Mouse (Mus musculus): Measurements from ENCODE around the gene Vmn2r29.
"Not testable (repeated sequence)": the region's sequence is repeated elsewhere in the genome, so short reads cannot be mapped to it uniquely, and the experiment has no call there.

The Vmn2r29 gene

DNA sequence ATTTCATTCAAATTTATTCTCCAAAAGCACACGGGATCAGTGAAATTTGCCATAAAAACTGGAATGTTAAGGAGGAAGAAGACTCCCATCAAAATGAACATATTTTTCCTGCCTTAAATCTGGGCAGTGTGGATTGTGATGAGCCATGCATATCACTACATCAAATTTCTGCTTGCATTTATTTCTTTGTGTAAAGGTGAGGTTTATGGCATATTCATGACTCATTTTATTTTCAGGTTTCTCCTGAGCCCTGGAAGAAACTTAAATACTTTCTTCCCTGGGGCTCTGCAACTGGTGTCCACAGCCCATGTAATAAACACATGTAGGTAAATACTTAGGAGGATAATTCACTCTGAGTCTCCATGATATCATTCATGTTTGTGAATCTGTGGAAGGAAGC, at the start of gene Vmn2r29:
TSS of gene Vmn2r29 (minus strand) at position 101 of the 400 bp plus-strand sequence.
- not testable (repeated sequence) for DNase-seq (ENCODE audit: extremely low read depth, low read depth, low spot score)

- no peak for DNase-seq (ENCODE audit: extremely low read depth, low read depth, low spot score)
Measured at GRCm38 (mm10) chr7:7295595-7295994, 48.5 kb upstream of the Vmn2r29 start.

- no peak for DNase-seq (ENCODE audit: extremely low read depth, low read depth, low spot score)
Measured at GRCm38 (mm10) chr7:7281383-7281782, 34.3 kb upstream of the Vmn2r29 start.

DNA sequence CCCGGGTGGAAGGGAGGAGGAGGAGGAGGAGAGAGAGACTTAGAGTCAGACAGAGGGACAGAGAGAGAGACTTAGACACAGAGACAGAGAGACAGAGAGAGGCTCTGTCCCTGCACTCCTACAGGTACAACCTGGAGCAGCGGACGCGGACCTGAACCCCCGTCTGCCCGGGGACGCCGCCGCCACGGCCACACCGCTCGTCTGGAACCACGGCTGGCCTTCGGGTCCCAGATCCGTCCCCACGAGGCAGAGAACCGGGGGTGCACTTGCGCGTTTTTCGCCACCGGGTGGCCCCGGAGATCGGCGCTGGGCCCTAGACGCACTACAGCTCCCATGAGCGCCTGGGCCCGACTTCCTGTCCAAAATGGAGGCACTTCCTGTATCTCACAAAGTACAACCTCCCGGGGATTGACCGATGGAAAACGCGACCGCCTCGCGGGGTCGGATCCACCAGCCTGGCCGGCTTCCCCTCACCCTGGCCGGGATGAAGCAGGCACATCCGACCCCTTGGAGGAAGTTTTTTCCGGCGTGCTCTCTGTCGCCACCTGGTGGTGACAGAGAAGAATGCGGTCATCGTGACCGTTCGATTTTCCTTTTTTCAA, 30.9 kb upstream of the Vmn2r29 start, which contains the start of gene Gm45844:
TSS of gene Gm45844 (minus strand) at position 324 of the 602 bp plus-strand sequence.
- DNase-seq (ENCODE audit: extremely low read depth, low read depth, low spot score) = not testable (repeated sequence)

DNA sequence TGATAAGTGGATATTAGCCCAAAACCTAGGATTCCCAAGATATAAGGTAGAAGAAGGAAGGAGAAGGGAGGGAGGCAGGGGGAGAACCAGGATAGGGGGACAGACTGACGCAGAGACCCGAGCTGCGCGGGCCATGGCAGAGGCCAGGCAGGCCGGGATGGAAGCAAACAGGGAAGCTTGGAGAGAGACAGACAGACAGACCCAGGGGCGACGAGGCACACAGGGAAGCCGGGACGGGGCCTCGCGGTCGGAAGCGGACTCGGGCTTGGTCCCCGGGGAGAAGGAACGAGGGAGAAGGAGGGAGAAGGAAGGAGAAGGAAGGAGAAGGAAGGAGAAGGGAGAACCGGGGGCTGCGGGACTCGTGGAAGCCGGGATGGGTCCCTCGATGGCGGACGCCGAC, 30.4 kb upstream of the Vmn2r29 start:
- DNase-seq (ENCODE audit: extremely low read depth, low read depth, low spot score) = not testable (repeated sequence)

DNA sequence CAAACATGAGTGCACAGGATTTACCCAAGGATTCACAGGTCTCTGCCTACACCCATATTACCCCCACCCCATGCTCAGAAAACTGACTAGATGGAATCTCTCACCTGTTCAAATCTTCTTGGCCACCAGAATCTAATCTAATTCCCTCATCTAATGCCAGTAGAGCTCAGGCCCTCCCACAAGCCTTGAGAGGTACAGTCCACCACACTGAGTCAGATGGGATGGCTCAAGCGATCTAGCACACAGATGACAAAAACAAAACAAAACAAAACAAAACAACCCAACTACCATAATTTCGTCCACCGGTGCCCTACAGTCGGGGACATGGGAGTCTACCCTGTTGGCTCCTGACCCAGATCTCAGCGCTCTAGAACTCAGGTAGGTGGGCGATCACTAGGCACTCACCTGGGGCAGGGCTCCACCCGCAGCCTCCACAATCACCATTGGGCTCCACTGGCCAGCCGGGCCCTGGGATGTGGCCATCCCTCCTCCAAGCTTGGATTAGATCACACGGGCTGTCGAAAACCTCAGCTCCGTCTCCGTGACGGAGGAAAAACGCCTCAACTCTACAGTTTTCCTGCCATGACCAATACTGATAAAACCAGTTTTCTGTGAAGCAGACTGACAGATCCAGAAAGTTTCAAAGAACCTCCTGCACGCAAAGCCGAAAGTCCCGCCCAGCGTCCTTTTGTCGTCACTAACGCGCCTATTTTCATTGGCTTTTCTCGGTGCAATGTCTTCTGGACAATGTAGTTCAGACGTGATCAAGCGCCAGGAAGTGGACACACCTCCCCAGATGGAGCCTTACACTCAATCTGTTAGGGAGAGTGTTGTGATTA, 37.6 kb downstream of the Vmn2r29 start, which contains the start of gene Zfp772:
TSS of gene Zfp772 (minus strand) at position 686 of the 839 bp plus-strand sequence.
- DNase-seq (ENCODE audit: extremely low read depth, low read depth, low spot score) = not testable (repeated sequence)

DNA sequence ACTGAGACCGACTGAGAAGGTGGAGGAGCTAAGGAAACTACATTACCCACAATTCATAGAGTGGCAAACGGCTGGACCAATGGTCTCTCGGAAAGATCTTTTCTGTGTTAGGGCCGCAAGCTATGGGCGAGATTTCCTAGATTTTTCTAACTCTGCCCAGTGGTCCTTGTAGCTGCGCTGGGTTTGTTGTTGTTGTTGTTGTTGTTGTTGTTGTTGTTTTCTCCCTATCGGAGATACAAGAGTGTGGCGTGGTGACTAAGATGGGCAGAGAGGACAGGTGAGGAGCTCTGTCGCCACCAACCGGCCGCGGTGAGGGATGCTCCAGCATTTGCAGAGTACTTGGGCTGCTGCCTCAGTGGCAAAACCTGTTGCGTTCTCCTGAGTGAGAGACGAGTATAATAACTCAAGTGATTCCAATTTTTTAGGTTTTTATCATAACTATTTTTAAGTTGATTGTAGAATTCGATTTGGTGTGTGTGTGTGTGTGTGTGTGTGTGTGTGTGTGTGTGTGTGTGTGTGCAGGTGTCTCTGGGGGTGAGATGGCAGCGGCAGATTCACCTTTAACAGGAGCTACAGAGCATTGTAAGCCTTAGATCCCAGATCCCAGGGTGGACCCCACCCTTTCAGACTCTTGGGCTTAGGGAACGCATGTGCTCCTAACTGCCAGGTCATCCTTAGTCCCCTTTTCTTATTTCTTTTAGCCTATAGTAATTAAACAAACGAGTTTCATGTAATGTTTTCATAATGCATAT, 58.8 kb downstream of the Vmn2r29 start:
- no peak for DNase-seq (ENCODE audit: extremely low read depth, low read depth, low spot score)

GRCm38 (mm10) chr7:7187417-7188190, 59.5 kb downstream of the Vmn2r29 start:
- DNase-seq (ENCODE audit: extremely low read depth, low read depth, low spot score) = no peak

GRCm38 (mm10) chr7:7185897-7186296, 61.2 kb downstream of the Vmn2r29 start:
- DNase-seq (ENCODE audit: extremely low read depth, low read depth, low spot score) = no peak
